Mouse (Mus musculus) liver, postnatal 0 days (tissue): ENCODE measurements around the gene Ptprk. TPM values are rescaled to one million over a fixed set of nuclear protein-coding genes. Genes with fewer than 3 reads are reported as not detected.

Experiments used
- ATAC-seq: fragments of 200-750 bp; cut with Nextera tagmentation; 2 replicates; pipeline ENCODE4 v1.8.0; 2017; ENCODE audit warnings: mild to moderate bottlenecking, moderate library complexity
- DNase-seq: peaks from one replicate; pipeline ENCODE4 v3.0.0-alpha.2; 2016
- H3K27ac ChIP-seq: fragments of 300-500 bp; sonication (generic); 2 replicates; pipeline ENCODE4 v1.5.1; 2014; ENCODE audit warnings: antibody characterized with exemption, moderate library complexity, mild to moderate bottlenecking, low read depth
- H3K27me3 ChIP-seq: fragments of 300-500 bp; sonication (generic); 2 replicates; pipeline ENCODE4 v1.6.1; 2014; ENCODE audit warnings: low read length, control low read depth, mixed read lengths; ENCODE audit not compliant: insufficient read depth
- H3K36me3 ChIP-seq: fragments of 300-500 bp; sonication (generic); replicated peaks from 2 replicates; pipeline ENCODE4 v1.6.1; 2014; ENCODE audit warnings: mild to moderate bottlenecking, control low read depth, low read length, moderate library complexity, mixed read lengths; ENCODE audit not compliant: insufficient read depth
- H3K4me1 ChIP-seq: fragments of 300-500 bp; sonication (generic); 2 replicates; pipeline ENCODE4 v1.6.1; 2014; ENCODE audit warnings: antibody characterized with exemption, mild to moderate bottlenecking, control low read depth; ENCODE audit not compliant: insufficient read depth
- H3K4me2 ChIP-seq: fragments of 300-500 bp; sonication (generic); 2 replicates; pipeline ENCODE4 v1.6.1; 2014; ENCODE audit warnings: low read depth, mild to moderate bottlenecking, low read length, moderate library complexity, mixed read lengths
- H3K4me3 ChIP-seq: fragments of 300-500 bp; sonication (generic); 2 replicates; pipeline ENCODE4 v1.5.1; 2014; ENCODE audit warnings: low read depth, low read length
- H3K9ac ChIP-seq: fragments of 300-500 bp; sonication (generic); replicated peaks from 2 replicates; pipeline ENCODE4 v1.6.1; 2014; ENCODE audit warnings: mild to moderate bottlenecking, moderate library complexity
- H3K9me3 ChIP-seq: fragments of 300-500 bp; sonication (generic); 2 replicates; pipeline ENCODE4 v1.6.1; 2016; ENCODE audit warnings: mild to moderate bottlenecking, control low read depth, low read length, mixed read lengths
- CTCF ChIP-seq: sonication (generic); IDR thresholded peaks from 2 replicates; pipeline ENCODE4 v1.5.1; 2016; ENCODE audit warnings: antibody characterized with exemption, low read depth
- EP300 ChIP-seq: IDR thresholded peaks from 2 replicates; pipeline ENCODE4 v1.6.1; 2016; ENCODE audit warnings: antibody characterized with exemption, low read depth, mild to moderate bottlenecking
- WGBS: fragments of 180-500 bp; shearing (Covaris S2); extraction: QIAGEN DNeasy Blood & Tissue Kit; methylation state at CpG from one replicate; pipeline ENCODE4 v1.1.7; 2014; ENCODE audit not compliant: insufficient replicate concordance; 5-methylcytosine and 5-hydroxymethylcytosine counted together
- polyA plus RNA-seq: library from polyadenylated mRNA; unstranded; fragments of >200 nt; fragmentation: Nextera tagmentation; extraction: Ambion mirVana; gene quantifications from 2 replicates; pipeline ENCODE4 v1.2.1, GENCODE M21; 2015

Ptprk gene
- polyA plus RNA-seq, 1 experiment from 2014 or later = 11.1 TPM

- ATAC-seq (no peak), DNase-seq (no peak)
- no peaks in the 10 kb centered on the region for H3K9me3 ChIP-seq
- no peaks in the 10 kb centered on the region for H3K4me1 ChIP-seq
- H3K27me3 ChIP-seq = no peaks in the 10 kb centered on the region
- H3K36me3 ChIP-seq = no peaks in the 10 kb centered on the region
- no peak overlapping the region for H3K4me3 ChIP-seq
- H3K9ac ChIP-seq = no peak overlapping the region
- H3K27ac ChIP-seq = no peak overlapping the region
- no peak overlapping the region for H3K4me2 ChIP-seq
- no peak for TF ChIP-seq EP300
- no peak for TF ChIP-seq CTCF
- 78% methylated on average over 6 of the region's 6 CpGs for WGBS
Observed at GRCm38 (mm10) chr10:28184675-28185074, 110.1 kb downstream of the Ptprk start.

GRCm38 (mm10) chr10:28185326-28185725, 110.7 kb downstream of the Ptprk start:
- Histone ChIP-seq H3K9ac (no peak overlapping the region), H3K4me2 (no peak overlapping the region), H3K36me3 (no peaks in the 10 kb centered on the region), H3K27ac (no peak overlapping the region), H3K27me3 (no peaks in the 10 kb centered on the region), H3K4me3 (no peak overlapping the region), H3K9me3 (no peaks in the 10 kb centered on the region), H3K4me1 (no peaks in the 10 kb centered on the region)
- ATAC-seq = no peak
- no peak for DNase-seq
- TF ChIP-seq CTCF = no peak
- 58% methylated on average over 4 of the region's 4 CpGs for WGBS

GRCm38 (mm10) chr10:28186018-28186800, 111.6 kb downstream of the Ptprk start:
- H3K9me3 ChIP-seq = no peaks in the 10 kb centered on the region
- H3K27ac ChIP-seq = no peak overlapping the region
- H3K9ac ChIP-seq = no peak overlapping the region
- no peaks in the 10 kb centered on the region for H3K27me3 ChIP-seq
- H3K36me3 ChIP-seq = no peaks in the 10 kb centered on the region
- DNase-seq = no peak
- ATAC-seq = no peak
- WGBS = 53% methylated on average over 4 of the region's 4 CpGs
- no peaks in the 10 kb centered on the region for H3K4me1 ChIP-seq
- no peak overlapping the region for H3K4me2 ChIP-seq
- no peak overlapping the region for H3K4me3 ChIP-seq
- TF ChIP-seq CTCF = no peak
- TF ChIP-seq EP300 = no peak

GRCm38 (mm10) chr10:28191440-28191839, 116.8 kb downstream of the Ptprk start:
- H3K27ac ChIP-seq = no peak overlapping the region
- H3K4me3 ChIP-seq = no peak overlapping the region
- no peaks in the 10 kb centered on the region for H3K4me1 ChIP-seq
- ATAC-seq (no peak), DNase-seq (no peak)
- H3K4me2 ChIP-seq = no peak overlapping the region
- H3K27me3 ChIP-seq = no peaks in the 10 kb centered on the region
- no peak overlapping the region for H3K9ac ChIP-seq
- H3K36me3 ChIP-seq = no peaks in the 10 kb centered on the region
- TF ChIP-seq CTCF (no peak), EP300 (no peak)
- H3K9me3 ChIP-seq = no peaks in the 10 kb centered on the region
- WGBS = 74% methylated on average over 5 of the region's 5 CpGs

- H3K4me3 ChIP-seq = no peak overlapping the region
- DNase-seq (no peak), ATAC-seq (no peak)
- no peak overlapping the region for H3K4me2 ChIP-seq
- H3K4me1 ChIP-seq = no peaks in the 10 kb centered on the region
- no peaks in the 10 kb centered on the region for H3K27me3 ChIP-seq
- no peak overlapping the region for H3K27ac ChIP-seq
- WGBS = 74% methylated on average over 5 of the region's 5 CpGs
- H3K9me3 ChIP-seq = no peaks in the 10 kb centered on the region
- no peak overlapping the region for H3K9ac ChIP-seq
- no peak for TF ChIP-seq EP300
- TF ChIP-seq CTCF = no peak
- no peaks in the 10 kb centered on the region for H3K36me3 ChIP-seq
Observed at GRCm38 (mm10) chr10:28193630-28194029, 119.0 kb downstream of the Ptprk start.

- H3K27me3 ChIP-seq = no peaks in the 10 kb centered on the region
- no peak overlapping the region for H3K9ac ChIP-seq
- H3K4me2 ChIP-seq = no peak overlapping the region
- ATAC-seq = no peak
- H3K9me3 ChIP-seq = no peaks in the 10 kb centered on the region
- DNase-seq = no peak
- 81% methylated on average over 3 of the region's 3 CpGs for WGBS
- no peak for TF ChIP-seq CTCF
- TF ChIP-seq EP300 = no peak
- no peaks in the 10 kb centered on the region for H3K4me1 ChIP-seq
- H3K4me3 ChIP-seq = no peak overlapping the region
- H3K36me3 ChIP-seq = no peaks in the 10 kb centered on the region
- no peak overlapping the region for H3K27ac ChIP-seq
Observed at GRCm38 (mm10) chr10:28200609-28201008, 126.0 kb downstream of the Ptprk start.

- Histone ChIP-seq H3K4me3 (no peak overlapping the region), H3K9me3 (no peaks in the 10 kb centered on the region), H3K4me2 (no peak overlapping the region), H3K36me3 (no peaks in the 10 kb centered on the region), H3K4me1 (no peaks in the 10 kb centered on the region), H3K9ac (no peak overlapping the region), H3K27me3 (no peaks in the 10 kb centered on the region), H3K27ac (no peak overlapping the region)
- ATAC-seq = no peak
- DNase-seq = no peak
- no peak for TF ChIP-seq EP300
- TF ChIP-seq CTCF = no peak
Observed at GRCm38 (mm10) chr10:28209394-28209793, 134.8 kb downstream of the Ptprk start.
